Mouse (Mus musculus): ENCODE data around the gene Elk4. TPM values are rescaled to one million over a fixed set of nuclear protein-coding genes. Genes with fewer than 3 reads are reported as not detected.

Elk4 gene
- 100 to 1,000 TPM; 305 to 328 TPM for total RNA-seq (2023)

GRCm38 (mm10) chr1:132007282-132007815 lies at the start of gene Elk4:
Gene Elk4 (plus strand): TSS chr1:132007607.

DNA sequence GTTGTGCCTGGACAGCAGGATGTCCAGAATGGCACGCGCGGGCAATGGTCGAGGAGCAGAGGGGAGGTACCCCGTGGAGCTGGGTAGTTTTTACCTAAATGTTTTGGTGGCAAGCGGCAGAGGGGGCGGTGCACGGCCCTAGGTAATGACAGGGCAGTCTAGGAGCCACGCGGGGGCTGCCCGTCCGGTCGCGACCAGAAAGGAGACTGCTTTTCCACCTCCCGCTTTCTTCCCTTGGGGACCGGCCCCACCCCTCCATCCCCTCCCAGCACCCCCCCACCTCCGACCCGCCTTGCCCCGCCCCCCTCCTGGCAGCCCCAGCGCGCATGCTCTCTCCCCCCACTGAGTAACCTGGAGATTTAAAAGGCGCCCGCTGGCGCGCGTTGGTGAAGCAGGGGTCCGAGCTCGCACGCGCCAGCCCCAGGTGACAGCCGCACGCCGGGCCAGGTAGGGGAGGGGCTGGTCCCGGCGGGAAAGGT lies 44.8 kb upstream of the Elk4 start, which contains the start of gene Slc45a3:
Gene Slc45a3 (plus strand): TSS at position 362 of the 479 bp plus-strand sequence.

GRCm38 (mm10) chr1:132067261-132068255 lies 60.2 kb downstream of the Elk4 start, which contains the start of gene Mfsd4a:
Gene Mfsd4a (minus strand): TSS chr1:132068062.

Other genes starting within 250 kb of the Elk4 start
- gene Pm20d1, start 210.2 kb upstream of the Elk4 start, total RNA-seq (2023), result not detected
- 10 to 100 TPM; 30.3 to 34.7 TPM for gene Slc41a1, start 180.1 kb upstream of the Elk4 start, total RNA-seq (2023)
- 10 to 100 TPM; 14.0 to 20.3 TPM for gene Rab29, start 140.4 kb upstream of the Elk4 start, total RNA-seq (2023)
- gene Nucks1, start 97.1 kb upstream of the Elk4 start, total RNA-seq (2023), result 10 to 100 TPM; 78.5 to 79.8 TPM
- gene Slc45a3, start 44.6 kb upstream of the Elk4 start, total RNA-seq (2023), result 1 to 10 TPM; 2.1 to 3.5 TPM
- not detected for gene Mfsd4a, start 60.5 kb downstream of the Elk4 start, total RNA-seq (2023)
- gene Cdk18, start 132.1 kb downstream of the Elk4 start, total RNA-seq (2023), result not detected
- gene Lemd1, start 183.8 kb downstream of the Elk4 start, total RNA-seq (2023), result not detected
- gene AC124108.1, start 183.8 kb downstream of the Elk4 start, total RNA-seq (2023), result not detected
- gene Gm10188, start 222.2 kb downstream of the Elk4 start, total RNA-seq (2023), result not detected

All from T-cell, adult 66 days (primary cell).